ENCODE assay signal across 9 mouse cellular contexts in the genomic region with DNA sequence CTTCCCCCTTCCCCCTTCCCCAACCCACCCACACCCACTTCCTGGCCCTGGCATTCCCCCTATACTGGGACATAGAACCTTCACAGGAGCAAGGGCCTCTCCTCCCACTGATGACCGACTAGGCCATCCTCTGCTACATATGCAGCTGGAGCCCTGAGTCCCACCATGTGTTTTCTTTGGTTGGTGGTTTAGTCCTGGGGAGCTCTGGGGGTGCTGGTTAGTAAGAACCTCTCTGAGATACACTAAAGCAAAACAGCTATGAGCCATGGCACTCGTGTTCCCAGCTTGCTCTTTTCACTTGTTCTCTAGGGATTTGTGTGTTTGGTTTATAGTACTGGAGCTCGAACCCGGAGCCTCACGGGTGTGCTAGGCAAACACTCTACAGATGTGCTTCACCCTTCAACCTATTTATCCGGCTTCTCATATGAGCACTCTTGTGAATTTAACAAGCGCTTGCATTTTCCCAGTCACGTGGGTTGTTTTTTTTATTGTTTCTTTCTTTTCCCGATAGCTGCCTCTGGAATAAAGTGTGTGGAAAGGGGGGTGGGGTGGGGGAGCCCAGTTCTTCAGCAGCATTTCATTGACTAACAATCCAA. TPM values are rescaled to one million over a fixed set of nuclear protein-coding genes. Genes with fewer than 3 reads are reported as not detected.
DNase-seq lines count a peak whose midpoint lies in the region; ATAC-seq and TF ChIP-seq lines count a peak whose summit lies in the region.
"Had no signal": no experiment of that assay in that cellular context is flagged by ENCODE, and none has a peak within 500 bp of the region (broad histone marks: within the 10 kb centered on the region; RNA-seq: fewer than 3 reads in every experiment).

No protein-coding gene starts in this region.

- H3K9me3 ChIP-seq in liver, embryonic 12.5 days (replicated peaks), result no peaks in the 10 kb centered on the region
- H3K9me3 ChIP-seq in forebrain, embryonic 14.5 days (replicated peaks; ENCODE audit: control insufficient read depth, low read length), result no peaks in the 10 kb centered on the region
- no peaks in the 10 kb centered on the region for H3K9me3 ChIP-seq in intestine, embryonic 14.5 days (ENCODE audit: control insufficient read depth, low read length)

- H3K27me3 ChIP-seq in liver, embryonic 12.5 days (replicated peaks), result no peaks in the 10 kb centered on the region
- H3K27me3 ChIP-seq in forebrain, embryonic 14.5 days (replicated peaks; ENCODE audit: control insufficient read depth, insufficient read depth, low read length), result no peaks in the 10 kb centered on the region
- no peaks in the 10 kb centered on the region for H3K27me3 ChIP-seq in intestine, embryonic 14.5 days (replicated peaks; ENCODE audit: control insufficient read depth, insufficient read depth, low read length)
- no peaks in the 10 kb centered on the region for H3K27me3 ChIP-seq in small intestine, adult 2 months (ENCODE audit: control insufficient read depth, insufficient read depth, low read length)

- no peak for DNase-seq in liver
- peak; percentile 38 for DNase-seq in forebrain, embryonic 14.5 days (ENCODE audit: low spot score)
- DNase-seq in intestine, embryonic 14.5 days (ENCODE audit: low spot score), result no peak
- no peak for DNase-seq in adrenal gland, postnatal 36 days
- DNase-seq in thymus, postnatal 36 days, result no peak
- DNase-seq: gastrocnemius, postnatal 10 days had no signal

- H3K4me1 ChIP-seq in liver, embryonic 12.5 days, result peaks cover 89% of the 10 kb centered on the region
- H3K4me1 ChIP-seq in forebrain, embryonic 14.5 days (ENCODE audit: control insufficient read depth, insufficient read depth, low read length), result peaks cover 31% of the 10 kb centered on the region
- peaks cover 42% of the 10 kb centered on the region for H3K4me1 ChIP-seq in intestine, embryonic 14.5 days (replicated peaks; ENCODE audit: control insufficient read depth, insufficient read depth, low read length)
- H3K4me1 ChIP-seq in small intestine, adult 2 months (ENCODE audit: control insufficient read depth, insufficient read depth, insufficient read length, low read length), result peaks cover 3% of the 10 kb centered on the region; the same call in 1 of the 2 replicates

- H3K4me3 ChIP-seq in liver, embryonic 12.5 days, result no peak overlapping the region
- H3K4me3 ChIP-seq in forebrain, embryonic 14.5 days (ENCODE audit: low read depth, low read length), result no peak overlapping the region
- H3K4me3 ChIP-seq in intestine, embryonic 14.5 days (ENCODE audit: low read depth, low read length), result no peak overlapping the region
- no peak overlapping the region for H3K4me3 ChIP-seq in small intestine, adult 2 months (ENCODE audit: low read depth, low read length)

- WGBS in liver, embryonic 12.5 days (ENCODE audit: insufficient replicate concordance), result 79% methylated on average over 9 of the region's 9 CpGs
- 33% methylated on average over 9 of the region's 9 CpGs for WGBS in forebrain, embryonic 14.5 days
- 55% methylated on average over 9 of the region's 9 CpGs for WGBS in intestine, embryonic 14.5 days
- 72% methylated on average over 9 of the region's 9 CpGs for WGBS in small intestine, adult 2 months

- no peak overlapping the region for H3K4me2 ChIP-seq in liver, embryonic 12.5 days
- H3K4me2 ChIP-seq in forebrain, embryonic 14.5 days (ENCODE audit: low read length), result peak overlapping the region; percentile 37
- H3K4me2 ChIP-seq in intestine, embryonic 14.5 days (ENCODE audit: low read length), result peak overlapping the region; percentile 25; the same call in 1 of the 2 replicates

- TF ChIP-seq POLR2A in small intestine, adult 2 months (IDR thresholded peaks at IDR 0.05; ENCODE audit: low read depth, low read length), result no peak

- ATAC-seq in liver, embryonic 12.5 days, result no peak
- ATAC-seq in forebrain, embryonic 14.5 days, result no peak
- no peak for ATAC-seq in intestine, embryonic 14.5 days (replicated peaks; ENCODE audit: low FRiP score, low TSS enrichment, low read depth)

- H3K9ac ChIP-seq in liver, embryonic 12.5 days, result no peak overlapping the region
- H3K9ac ChIP-seq in forebrain, embryonic 14.5 days (ENCODE audit: low read length), result peak overlapping the region; percentile 51
- H3K9ac ChIP-seq in intestine, embryonic 14.5 days (ENCODE audit: low read length), result no peak overlapping the region
- H3K9ac ChIP-seq: liver, embryonic 14.5 days had no signal

- H3K36me3 ChIP-seq in liver, embryonic 12.5 days, result peaks cover 62% of the 10 kb centered on the region
- H3K36me3 ChIP-seq in forebrain, embryonic 14.5 days (ENCODE audit: control insufficient read depth, insufficient read depth, low read length), result peaks cover 11% of the 10 kb centered on the region; the same call in 1 of the 2 replicates
- peaks cover 22% of the 10 kb centered on the region for H3K36me3 ChIP-seq in intestine, embryonic 14.5 days (ENCODE audit: control insufficient read depth, insufficient read depth, low read length)
- H3K36me3 ChIP-seq in small intestine, adult 2 months (ENCODE audit: control insufficient read depth, insufficient read depth, low read length), result peaks cover 6% of the 10 kb centered on the region; the same call in 1 of the 2 replicates

- no peak for TF ChIP-seq CTCF in small intestine, adult 2 months (IDR thresholded peaks at IDR 0.05; ENCODE audit: extremely low read depth, insufficient read length, insufficient replicate concordance, low read depth, low read length)

- H3K27ac ChIP-seq in liver, embryonic 12.5 days, result peak overlapping the region; percentile 46; the same call in 1 of the 2 replicates
- H3K27ac ChIP-seq in forebrain, embryonic 14.5 days (ENCODE audit: low read depth, low read length), result peak overlapping the region; percentile 88
- peak overlapping the region; percentile 80 for H3K27ac ChIP-seq in intestine, embryonic 14.5 days (ENCODE audit: low read depth)
- H3K27ac ChIP-seq in small intestine, adult 2 months (ENCODE audit: insufficient read depth, low read depth, low read length), result peak overlapping the region; percentile 42; the same call in 1 of the 2 replicates
- H3K27ac ChIP-seq: liver, embryonic 14.5 days had no signal

RNA-seq across cellular contexts. Expression of a gene that starts 14.6 kb away (rescaled TPM):
- 161 and 169 TPM in 2 replicates for polyA plus RNA-seq in liver, embryonic 12.5 days (2016; fragmentation: Nextera tagmentation; extraction: Ambion mirVana)
- 74.1 and 74.4 TPM in 2 replicates for polyA plus RNA-seq in forebrain, embryonic 14.5 days (2014; fragmentation: Nextera tagmentation; extraction: Ambion mirVana)
- polyA plus RNA-seq in intestine, embryonic 14.5 days (2014; fragmentation: Nextera tagmentation; extraction: Ambion mirVana), result 107 and 114 TPM in 2 replicates
- 20.6 and 26.2 TPM in 2 replicates for polyA plus RNA-seq in small intestine, adult 2 months (2012; rRNA removed)
- total RNA-seq in adrenal gland, postnatal 36 days (2021), result 100 to 1,000 TPM in 1 of 2 experiments, 10 to 100 TPM in 1; 73.1 to 114 TPM
